Mouse (Mus musculus): ENCODE measurements around the gene Cers5.
"Not testable (repeated sequence)": the region's sequence is repeated elsewhere in the genome, so short reads cannot be mapped to it uniquely, and the experiment has no call there.

Gene Cers5

DNA sequence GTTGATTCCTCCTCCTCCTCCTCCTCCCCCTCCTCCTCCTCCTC is at the start of gene Cers5:
Cers5 (minus strand) TSS at position 5 of the 44 bp plus-strand sequence.
- DNase-seq (ENCODE audit: low read depth in 2 of 2, low spot score in 2 of 2): not testable (repeated sequence)

DNA sequence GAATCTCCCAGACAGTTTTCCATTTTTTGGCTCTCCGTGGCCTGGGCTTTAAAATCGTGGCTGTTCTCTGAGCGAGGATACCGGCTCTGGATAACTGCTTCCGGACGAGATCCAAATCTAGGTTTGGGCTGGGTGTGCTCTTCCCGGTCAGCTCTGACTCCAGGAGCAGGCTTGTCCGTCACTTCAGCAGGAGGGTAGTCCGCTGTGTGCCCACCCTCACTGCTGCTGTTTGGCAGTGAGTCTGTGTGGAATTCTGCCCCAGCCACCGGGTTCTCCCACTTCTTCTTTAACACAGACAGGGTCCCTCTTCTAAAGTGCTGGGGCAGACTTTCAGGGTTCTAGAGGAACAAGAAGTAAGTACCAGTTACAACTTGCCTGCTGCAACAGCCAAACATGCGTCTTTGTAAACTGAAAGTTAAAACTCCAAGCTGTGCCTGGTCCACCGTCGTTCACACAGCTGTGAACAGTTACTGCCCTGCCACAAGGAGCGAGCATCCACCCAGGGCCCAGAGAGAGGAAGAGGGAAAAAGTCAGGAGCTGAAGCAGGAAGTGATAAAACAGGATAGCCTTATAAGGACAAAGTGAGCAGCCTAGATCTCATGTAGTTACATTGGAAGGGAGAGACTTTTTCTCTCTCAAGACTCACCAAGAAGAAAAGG is 47.1 kb upstream of the Cers5 start:
- DNase-seq (ENCODE audit: low read depth in 2 of 2, low spot score in 2 of 2): no peak

DNA sequence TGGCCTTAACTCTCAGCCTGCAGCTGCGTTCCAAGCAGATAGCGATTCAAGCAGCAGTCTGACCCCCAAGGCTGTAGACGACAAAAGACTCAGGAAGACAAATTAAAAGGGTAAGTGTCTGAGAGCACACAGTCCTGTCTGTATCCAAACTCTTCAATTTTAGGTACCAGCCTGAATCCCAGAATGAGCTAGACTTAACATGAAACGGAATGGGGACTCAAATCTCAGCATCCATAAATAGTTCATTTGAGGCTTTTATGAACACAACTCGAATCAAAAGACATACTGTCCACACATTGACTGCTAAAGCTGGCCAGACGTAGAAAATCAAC is 46.4 kb upstream of the Cers5 start:
- no peak for DNase-seq (ENCODE audit: low read depth in 2 of 2, low spot score in 2 of 2)

DNA sequence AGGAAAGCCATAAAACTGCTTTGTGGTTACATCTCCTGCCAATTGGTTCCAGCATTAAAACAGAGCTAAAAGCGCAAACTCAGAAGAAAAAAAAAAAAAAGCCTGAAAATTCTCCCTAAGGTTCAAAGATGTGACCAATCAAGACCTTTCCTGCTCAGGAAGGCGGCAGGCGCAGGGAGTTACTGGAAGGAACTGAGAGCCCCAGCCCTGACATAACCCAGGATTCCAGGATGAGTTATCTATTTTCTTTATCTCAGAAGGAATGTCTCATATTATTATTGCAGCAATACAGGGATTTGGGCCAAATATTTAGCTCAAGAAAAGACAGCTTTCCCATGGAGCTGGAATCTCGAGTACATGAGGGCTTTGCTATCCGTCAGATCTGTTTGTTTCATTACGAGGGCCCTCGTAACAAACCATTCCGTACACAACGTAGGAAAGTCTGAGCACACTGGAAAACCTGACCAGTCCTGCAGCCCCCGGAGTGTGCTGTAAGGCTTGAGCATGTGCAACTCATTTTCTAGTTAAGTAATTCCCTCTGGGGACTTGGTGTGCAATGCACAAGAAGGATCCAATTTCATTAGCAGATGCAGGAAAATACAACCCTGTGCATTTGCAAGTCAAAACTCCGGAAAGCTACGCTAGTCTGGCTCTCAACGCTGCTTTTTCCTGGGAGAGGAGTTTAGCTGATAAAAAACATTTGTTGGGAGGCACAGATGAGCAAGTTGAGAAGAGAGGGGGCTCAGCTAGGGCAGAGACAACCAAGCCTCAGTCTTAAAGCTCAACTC is 45.8 kb upstream of the Cers5 start:
- no peak for DNase-seq (ENCODE audit: low read depth in 2 of 2, low spot score in 2 of 2)

DNA sequence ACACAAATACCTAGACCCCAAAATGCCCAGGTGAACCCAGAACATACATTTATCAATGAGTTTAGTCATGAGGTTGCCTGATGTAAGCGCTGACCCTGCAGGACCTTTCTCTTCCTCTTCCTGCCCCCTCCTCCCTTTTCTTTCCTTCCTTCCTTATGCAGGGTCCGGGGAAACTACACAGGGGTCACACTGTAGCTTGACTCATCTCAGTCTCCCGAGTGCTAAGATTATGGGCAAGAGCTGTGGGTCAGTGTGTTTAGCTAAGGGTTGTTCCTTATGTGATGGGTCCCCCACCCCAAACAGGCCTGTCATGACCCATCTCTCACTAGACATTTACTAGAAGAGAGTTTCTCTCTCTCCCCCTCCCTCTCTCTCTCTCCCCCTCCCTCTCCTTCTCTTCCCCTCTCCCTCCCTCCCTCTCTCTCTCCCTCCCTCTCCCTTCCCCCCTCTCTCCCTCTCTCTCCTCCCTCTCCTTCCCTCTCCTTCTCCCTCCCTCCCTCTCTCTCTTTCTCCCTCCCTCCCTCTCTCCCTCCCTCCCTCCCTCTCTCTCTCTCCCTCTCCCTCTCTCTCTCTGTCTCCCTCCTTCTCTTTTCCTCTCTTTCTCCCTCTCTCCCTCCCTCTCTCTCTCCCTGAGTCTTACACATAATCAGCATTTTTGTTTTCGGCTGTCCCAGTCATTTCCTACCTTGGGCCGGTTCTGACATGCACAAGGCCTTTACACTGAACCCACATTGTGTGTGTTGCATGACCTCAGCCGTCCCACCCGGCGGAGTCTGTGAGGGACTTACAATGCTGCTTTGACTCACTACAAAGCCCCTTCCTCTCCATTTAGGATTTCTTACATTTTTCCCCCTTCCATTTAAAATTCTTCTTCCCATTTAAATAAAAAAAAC is 44.9 kb upstream of the Cers5 start:
- no peak for DNase-seq (ENCODE audit: low read depth in 2 of 2, low spot score in 2 of 2)

DNA sequence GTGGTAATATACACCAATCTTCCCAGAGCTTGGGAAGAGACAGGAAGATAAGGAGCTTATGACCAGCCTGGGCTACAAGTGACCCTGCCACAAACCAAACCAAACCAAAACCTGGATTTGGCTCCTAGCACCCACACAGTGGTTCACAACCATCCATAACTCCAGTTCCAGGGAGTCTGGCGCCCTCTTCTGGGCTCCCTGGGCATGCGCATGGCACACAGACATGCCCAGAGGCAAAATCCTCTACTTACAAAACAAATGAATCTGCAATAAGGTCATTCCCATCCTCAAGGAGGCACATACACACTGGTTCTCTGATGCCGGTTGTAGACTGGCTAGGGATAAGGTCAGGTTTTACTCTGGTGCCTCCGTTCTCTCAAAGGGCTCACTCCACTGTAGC is 43.3 kb upstream of the Cers5 start:
- no peak for DNase-seq (ENCODE audit: low read depth in 2 of 2, low spot score in 2 of 2)

DNA sequence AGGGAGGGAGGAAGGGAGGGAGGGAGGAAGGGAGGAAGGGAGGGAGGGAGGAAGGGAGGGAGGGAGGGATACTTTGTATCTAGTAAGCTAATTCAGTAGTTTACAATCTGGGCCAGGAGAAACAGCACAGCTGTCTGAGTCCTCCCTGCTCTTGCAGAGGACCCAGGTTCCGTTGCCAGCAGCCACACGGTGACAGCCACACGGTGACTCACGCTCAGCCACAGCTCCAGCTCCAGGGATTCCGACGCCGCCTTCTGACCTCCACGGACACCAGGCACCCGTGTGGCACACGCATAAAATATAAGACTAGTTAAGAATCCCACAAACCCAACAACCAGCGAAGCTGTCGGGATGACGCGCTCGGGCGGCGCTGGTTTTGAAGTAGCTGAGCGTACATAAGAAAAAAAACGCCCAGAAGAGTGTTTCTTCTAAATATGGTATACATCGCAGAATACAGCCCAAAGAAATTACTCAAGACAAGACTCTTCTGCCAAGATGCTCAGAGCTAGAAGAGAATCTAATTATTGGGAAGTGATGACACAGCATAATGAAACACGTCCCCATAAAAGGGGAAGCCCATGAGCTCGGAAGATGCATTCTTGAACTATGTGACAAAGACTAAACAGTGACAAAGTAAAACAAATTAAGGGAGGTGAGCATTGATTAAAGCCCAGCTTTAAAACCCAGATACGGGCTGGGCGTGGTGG is 42.0 kb upstream of the Cers5 start:
- no peak for DNase-seq (ENCODE audit: low read depth in 2 of 2, low spot score in 2 of 2)

DNA sequence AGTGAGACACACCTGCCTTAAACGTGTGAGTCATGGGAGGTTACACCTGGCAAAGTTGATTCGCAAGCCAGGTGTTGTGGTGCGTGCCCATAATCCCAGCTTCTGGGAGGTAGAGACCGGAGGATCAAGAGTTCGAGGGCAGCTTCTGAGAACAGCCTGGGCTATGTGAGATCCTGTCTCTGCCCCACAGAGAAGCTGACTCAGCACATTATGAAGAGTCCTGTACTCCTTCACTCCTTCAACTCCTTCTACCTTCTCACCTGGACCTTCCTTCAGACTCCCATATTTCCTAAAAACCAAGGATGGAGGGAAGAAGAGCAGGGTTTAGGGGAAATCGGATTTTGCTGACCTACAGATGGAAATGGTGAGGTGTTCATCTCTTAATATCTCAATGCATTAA is 41.0 kb upstream of the Cers5 start:
- DNase-seq (ENCODE audit: low read depth in 2 of 2, low spot score in 2 of 2): no peak

DNA sequence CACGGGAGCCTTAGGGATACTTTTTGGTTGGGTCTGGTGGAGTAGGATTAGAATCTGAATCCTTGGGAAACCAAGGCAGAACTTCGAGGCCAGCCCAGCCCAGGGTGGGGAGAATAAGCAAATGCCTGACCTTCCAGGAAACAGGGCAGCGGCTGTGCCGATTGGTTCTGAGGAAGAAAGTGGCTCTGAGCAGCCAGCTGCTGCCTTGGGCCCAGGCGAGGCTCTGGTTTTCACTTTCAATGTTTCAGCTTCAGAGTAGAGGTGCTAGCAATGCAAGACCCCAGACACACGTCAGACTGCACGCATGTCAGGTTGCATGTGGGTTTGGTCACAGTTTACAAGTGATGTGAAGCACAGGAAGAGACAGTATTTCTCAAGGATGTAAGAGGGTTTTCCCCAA is 39.4 kb upstream of the Cers5 start:
- no peak for DNase-seq (ENCODE audit: low read depth in 2 of 2, low spot score in 2 of 2)

DNA sequence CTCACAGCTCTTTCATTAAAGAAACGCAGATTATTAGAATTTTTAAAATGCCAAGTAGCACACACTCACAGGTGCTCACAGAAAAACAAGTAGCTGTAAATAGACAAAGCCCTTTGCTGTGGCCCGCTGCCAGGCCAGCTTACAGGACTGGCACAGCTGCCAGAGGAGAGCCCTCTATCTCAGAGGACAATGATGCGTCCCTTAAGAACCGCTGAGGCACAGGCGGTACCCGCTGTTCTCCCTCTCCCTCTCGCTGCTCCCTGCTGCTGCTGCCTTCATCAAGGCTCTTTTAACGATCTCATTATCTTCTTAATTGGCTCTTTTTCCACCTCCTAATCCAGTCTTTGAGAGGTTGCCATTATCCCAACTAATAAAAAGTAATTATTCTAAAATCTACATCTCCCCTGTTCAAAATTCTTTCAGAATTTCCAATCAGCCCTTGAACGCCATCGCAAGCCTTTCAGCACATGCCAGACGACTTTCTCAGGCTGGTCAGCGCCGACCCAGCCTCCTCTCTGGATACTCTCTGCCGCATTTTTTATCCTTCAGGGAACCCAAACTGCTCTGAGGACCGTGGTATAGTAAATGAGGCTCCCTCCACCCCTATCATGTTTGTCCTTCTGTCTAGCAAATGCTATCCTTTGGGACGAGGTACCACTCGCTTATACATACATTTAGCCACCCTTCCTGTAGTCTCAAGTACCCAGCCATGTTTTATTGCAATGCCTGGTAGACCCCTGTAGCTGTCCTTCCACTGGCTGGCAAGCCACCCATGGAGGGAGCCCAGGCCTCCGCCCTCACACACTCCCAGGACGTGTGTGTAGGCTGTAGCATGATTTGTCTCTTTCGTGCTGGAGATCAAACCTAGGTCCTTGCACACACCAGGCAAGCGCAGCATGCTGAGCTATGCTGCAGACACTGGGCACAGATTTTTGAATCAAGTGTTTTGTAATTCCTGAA is 35.4 kb upstream of the Cers5 start:
- DNase-seq (ENCODE audit: low read depth in 2 of 2, low spot score in 2 of 2): no peak

DNA sequence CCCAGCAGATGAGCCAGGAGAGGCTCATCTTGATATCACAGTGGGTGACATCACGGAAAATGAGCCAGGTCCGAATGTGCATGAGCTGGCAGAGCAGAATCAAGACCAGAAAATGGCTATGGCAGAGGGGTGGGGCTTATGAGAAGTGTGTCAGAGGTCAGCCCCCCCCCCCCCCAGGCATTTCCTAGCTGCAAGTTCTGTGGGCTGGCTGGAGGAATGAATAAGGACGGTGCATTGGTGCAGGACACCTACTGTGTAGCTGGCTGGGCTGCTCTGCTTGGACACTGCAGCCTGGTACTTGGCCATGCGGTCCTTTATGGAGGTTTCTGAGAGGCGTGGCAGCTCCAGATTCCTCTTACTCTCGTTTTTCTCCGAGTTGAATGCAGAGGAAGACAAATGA is 33.5 kb upstream of the Cers5 start:
- DNase-seq (ENCODE audit: low read depth in 2 of 2, low spot score in 2 of 2): no peak

DNA sequence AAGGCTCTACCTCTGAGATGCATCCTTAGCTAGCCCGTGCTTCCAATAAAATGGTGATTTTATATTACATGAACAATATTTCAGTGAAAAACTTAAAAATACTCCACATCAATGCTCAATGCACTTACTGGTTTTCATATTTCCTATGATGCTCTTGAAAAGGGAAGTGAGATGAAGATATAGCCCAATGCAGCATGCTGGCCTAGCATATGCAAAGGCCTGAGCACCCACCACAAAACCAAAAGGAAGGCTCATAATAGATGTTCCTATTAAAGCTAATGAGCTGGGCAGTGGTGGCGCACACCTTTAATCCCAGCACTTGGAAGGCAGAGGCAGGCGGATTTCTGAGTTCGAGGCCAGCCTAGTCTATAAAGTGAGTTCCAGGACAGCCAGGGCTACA is 33.0 kb upstream of the Cers5 start:
- no peak for DNase-seq (ENCODE audit: low read depth in 2 of 2, low spot score in 2 of 2)

DNA sequence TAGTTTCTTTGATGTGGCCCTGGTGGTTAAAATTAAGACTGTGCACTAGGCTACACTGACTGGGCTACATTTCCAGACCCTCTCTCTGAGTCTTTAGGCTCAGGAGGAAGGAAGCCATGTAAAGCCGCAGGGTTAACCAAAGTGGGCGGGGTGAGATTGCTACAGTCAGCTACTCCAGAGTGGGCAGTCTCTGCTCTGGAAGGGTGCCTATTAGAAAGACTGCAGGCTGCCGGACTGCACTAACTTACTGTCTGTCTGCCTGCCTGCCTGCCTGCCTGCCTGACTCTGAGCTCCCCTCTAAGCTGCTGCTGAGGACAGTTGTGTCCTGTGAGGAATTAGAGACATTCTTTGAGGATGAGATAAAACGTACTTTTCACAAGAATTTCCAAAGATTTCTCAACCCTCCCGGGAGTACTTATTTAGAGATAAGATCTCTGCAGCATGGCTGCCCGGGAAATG is 30.5 kb upstream of the Cers5 start:
- DNase-seq (ENCODE audit: low read depth in 2 of 2, low spot score in 2 of 2): peak; percentile 36 to 51

DNA sequence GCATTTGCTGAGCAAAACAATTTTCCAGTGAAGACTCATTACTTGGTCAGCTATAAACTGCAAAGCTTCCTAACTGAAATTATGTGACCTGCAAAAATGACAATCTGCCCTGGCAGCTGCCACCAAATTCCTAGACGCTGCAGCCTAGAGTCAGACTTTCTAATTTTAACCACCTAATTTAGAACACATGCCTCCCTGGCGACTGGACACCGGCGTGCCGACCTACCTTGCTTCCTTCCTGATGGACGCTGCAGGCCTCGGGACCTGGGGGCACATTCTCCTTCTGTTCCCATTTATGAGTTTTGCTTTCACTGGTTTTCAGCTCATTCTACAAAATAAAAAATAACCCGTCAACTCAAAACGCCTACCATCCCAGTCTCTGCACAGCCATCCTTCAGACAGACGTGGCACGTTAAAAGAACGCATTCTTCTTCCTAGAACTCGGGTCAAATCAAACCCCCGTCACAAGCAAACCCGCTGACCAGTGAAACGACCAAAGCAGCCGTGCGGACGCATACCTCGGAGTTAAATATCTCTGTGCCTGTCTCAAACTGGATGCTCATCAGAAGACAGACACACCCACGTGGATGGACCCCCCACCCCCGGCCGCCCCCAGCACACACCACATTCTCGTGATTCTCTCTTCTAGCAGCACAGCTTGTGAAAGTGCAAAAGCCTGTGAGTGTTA is 29.3 kb upstream of the Cers5 start:
- no peak for DNase-seq (ENCODE audit: low read depth in 2 of 2, low spot score in 2 of 2)

DNA sequence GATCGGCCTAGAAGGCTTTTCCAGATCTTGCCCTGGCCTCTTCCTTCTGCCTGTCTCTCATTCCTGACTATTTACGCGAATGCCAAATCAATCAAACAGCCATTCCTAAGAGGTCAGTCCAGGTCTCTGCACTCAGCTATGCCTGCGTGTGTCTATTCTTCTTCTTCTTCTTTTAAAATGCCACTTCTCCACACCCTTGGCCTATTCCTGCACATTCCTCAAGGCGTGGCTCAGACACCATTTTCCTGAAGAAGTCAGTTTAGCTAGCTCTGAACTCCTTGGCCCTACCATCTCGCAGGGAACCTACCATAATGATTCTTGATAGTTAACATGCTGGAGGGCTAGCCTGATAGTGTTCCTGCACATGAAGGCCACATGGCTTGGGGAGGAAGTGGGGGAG is 27.0 kb upstream of the Cers5 start:
- no peak for DNase-seq (ENCODE audit: low read depth in 2 of 2, low spot score in 2 of 2)

DNA sequence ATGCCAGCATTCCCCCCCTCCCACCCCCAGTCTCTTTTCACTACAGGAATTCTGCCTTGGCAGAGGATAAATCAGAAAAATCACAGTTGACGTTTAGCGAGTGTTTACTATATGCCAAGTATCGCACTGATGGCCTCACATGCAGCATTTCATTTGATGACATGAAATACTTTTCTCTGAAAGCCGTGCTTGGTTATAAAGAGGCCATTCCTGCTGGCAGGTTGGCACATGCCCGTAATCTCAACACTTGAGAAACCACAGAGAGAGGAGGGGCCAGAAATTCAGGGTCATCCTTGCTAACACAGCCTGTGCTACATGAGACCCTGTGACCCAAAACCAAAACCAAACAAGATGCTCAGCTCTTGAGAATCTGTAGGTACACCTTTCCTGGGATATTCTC is 25.2 kb upstream of the Cers5 start:
- DNase-seq (ENCODE audit: low read depth in 2 of 2, low spot score in 2 of 2): no peak

DNA sequence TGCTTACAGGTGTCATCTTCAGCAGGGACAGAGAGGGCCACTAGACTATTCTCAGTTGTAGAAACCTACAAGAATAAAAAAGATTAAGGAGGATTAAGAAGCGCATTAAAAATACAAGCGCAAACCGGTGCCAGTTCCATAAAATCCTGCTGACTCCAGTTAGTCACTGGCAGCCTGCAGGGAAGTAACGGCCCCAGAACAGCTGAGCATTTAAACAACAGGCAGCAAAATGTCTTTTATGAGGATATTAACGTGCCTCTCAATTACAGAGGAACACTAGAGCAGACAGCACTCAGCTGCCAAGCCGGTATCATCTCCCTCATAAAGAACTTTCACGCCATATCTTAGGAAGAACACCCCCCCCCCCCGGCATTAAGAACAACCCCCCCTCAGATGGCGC is 24.1 kb upstream of the Cers5 start:
- no peak for DNase-seq (ENCODE audit: low read depth in 2 of 2, low spot score in 2 of 2)

DNA sequence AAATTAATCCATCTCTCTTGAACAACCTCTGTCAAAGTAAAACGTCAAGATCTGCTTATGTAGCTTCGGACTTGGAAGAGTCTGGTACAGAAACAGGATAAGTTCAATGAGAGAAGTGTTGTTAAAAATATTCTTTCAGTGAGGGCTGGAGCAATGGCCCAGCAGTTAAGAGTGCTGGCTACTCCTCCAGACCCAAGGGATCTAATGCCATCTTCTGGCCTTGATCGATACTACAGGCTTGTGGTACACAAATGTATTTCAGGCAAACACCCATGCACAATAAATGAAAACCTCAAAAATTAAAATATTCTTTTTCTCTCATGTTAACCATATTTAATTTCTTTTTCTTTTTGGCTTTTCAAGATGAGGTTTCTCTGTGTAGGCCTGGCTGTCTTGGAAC is 23.4 kb upstream of the Cers5 start:
- DNase-seq (ENCODE audit: low read depth in 2 of 2, low spot score in 2 of 2): no peak

DNA sequence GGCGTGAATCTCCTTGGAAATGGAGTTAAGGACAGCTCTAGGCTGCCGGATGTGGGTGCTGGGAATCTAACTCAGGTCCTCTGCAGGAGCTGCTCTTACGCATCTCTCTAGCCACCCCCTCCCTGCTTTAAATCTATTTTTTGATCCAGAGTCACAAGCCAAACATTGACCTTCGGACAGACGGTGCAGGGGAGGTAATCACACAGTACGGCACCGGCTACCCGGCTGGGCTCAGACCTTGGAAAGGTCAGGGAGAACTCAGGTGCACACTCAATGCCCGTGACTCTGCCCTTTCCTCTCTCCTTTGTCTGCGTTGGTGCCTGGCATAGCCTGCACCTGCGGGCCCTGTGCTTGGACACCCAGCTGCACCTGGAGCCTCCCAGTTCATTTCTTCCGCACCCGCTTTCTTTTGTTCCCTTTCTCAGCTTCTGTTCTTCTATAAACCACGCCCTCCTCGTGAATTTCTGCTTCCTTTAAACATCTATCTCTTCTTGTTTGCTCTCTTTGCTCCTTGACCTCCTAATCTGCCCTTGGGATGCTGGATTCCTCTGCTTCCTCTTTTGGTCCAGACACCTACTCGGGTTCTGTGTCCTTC is 19.6 kb upstream of the Cers5 start:
- DNase-seq (ENCODE audit: low read depth in 2 of 2, low spot score in 2 of 2): no peak

DNA sequence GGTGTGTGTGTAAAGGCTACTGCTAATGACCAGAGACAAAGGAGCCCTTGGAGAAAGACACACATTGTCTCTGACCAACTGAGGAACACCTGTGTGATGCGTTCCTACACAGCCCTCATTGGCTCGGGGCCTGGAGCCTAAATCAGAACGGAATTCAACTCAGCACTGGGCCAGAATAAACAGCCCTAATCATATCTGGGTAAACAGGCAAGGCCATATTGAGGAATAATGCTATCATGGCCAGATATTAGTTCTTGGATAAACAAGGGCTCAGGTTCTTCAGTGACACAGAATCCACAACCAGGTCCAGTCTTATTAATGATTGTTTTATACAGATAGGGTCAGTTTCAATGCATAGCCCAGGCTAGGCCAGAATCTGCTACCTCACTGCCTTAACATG is 18.3 kb upstream of the Cers5 start:
- no peak for DNase-seq (ENCODE audit: low read depth in 2 of 2, low spot score in 2 of 2)
